Mouse (Mus musculus) small intestine, adult 2 months (tissue): ENCODE data around the gene Ndel1.

Experiments
- CTCF ChIP-seq: fragments of 200-500 bp; IDR thresholded peaks from 2 replicates; pipeline ENCODE4 v1.5.1; 2012; ENCODE audit warnings: low read depth, mild to moderate bottlenecking, control low read depth, inconsistent platforms, low read length, moderate library complexity, mixed read lengths; ENCODE audit not compliant: insufficient replicate concordance, insufficient read length; ENCODE audit errors: extremely low read depth
- POLR2A ChIP-seq: fragments of 200-500 bp; IDR thresholded peaks from 2 replicates; pipeline ENCODE4 v1.6.1; 2012; ENCODE audit warnings: low read depth, mild to moderate bottlenecking, control low read depth, inconsistent platforms, low read length, moderate library complexity

- TF ChIP-seq CTCF (no peak), POLR2A (no peak)
Observed at GRCm38 (mm10) chr11:68862260-68862659, 9.4 kb downstream of the Ndel1 start.
